Mouse (Mus musculus): ENCODE results near the gene Rnf43. TPM values are rescaled to one million over a fixed set of nuclear protein-coding genes. Genes with fewer than 3 reads are reported as not detected.

Rnf43 gene
- polyA plus RNA-seq, 1 experiment: 0.08 TPM

- H3K4me3 ChIP-seq (replicated peaks): no peak overlapping the region
- TF ChIP-seq TAL1 (IDR thresholded peaks at IDR 0.05; ENCODE audit: low read length): no peak
- TF ChIP-seq GATA1 (IDR thresholded peaks at IDR 0.05; ENCODE audit: low read length): no peak
- H3K27me3 ChIP-seq (ENCODE audit: control insufficient read depth): no peaks in the 10 kb centered on the region
- peaks cover 64% of the 10 kb centered on the region for H3K4me1 ChIP-seq (ENCODE audit: control insufficient read depth)
- H3K36me3 ChIP-seq (ENCODE audit: control insufficient read depth): peaks cover 6% of the 10 kb centered on the region
- H3K9me3 ChIP-seq (ENCODE audit: control insufficient read depth, low read length): peaks cover 6% of the 10 kb centered on the region
Observed at GRCm38 (mm10) chr11:87715999-87716398, 53.5 kb downstream of the Rnf43 start.

GRCm38 (mm10) chr11:87719526-87719925, 57.0 kb downstream of the Rnf43 start:
- peaks cover 71% of the 10 kb centered on the region for H3K4me1 ChIP-seq (ENCODE audit: control insufficient read depth)
- TF ChIP-seq TAL1 (IDR thresholded peaks at IDR 0.05; ENCODE audit: low read length): no peak
- TF ChIP-seq GATA1 (IDR thresholded peaks at IDR 0.05; ENCODE audit: low read length): no peak

GRCm38 (mm10) chr11:87720324-87720723, 57.8 kb downstream of the Rnf43 start:
- Histone ChIP-seq H3K4me3 (replicated peaks) (no peak overlapping the region), H3K9me3 (ENCODE audit: control insufficient read depth, low read length) (peaks cover 9% of the 10 kb centered on the region), H3K27me3 (ENCODE audit: control insufficient read depth) (no peaks in the 10 kb centered on the region), H3K36me3 (ENCODE audit: control insufficient read depth) (peaks cover 18% of the 10 kb centered on the region), H3K4me1 (ENCODE audit: control insufficient read depth) (peaks cover 73% of the 10 kb centered on the region)
- TF ChIP-seq GATA1 (IDR thresholded peaks at IDR 0.05; ENCODE audit: low read length): no peak
- no peak for TF ChIP-seq TAL1 (IDR thresholded peaks at IDR 0.05; ENCODE audit: low read length)

More at GRCm38 (mm10) chr11:87719526-87719925, 57.0 kb downstream of the Rnf43 start:
- peaks cover 9% of the 10 kb centered on the region for H3K9me3 ChIP-seq (ENCODE audit: control insufficient read depth, low read length)
- no peaks in the 10 kb centered on the region for H3K27me3 ChIP-seq (ENCODE audit: control insufficient read depth)
- no peak overlapping the region for H3K4me3 ChIP-seq (replicated peaks)
- peaks cover 16% of the 10 kb centered on the region for H3K36me3 ChIP-seq (ENCODE audit: control insufficient read depth)

- peaks cover 19% of the 10 kb centered on the region for H3K36me3 ChIP-seq (ENCODE audit: control insufficient read depth)
- peaks cover 73% of the 10 kb centered on the region for H3K4me1 ChIP-seq (ENCODE audit: control insufficient read depth)
Observed at GRCm38 (mm10) chr11:87720839-87721238, 58.3 kb downstream of the Rnf43 start.

GRCm38 (mm10) chr11:87722168-87722567, 59.6 kb downstream of the Rnf43 start:
- Histone ChIP-seq H3K4me1 (ENCODE audit: control insufficient read depth) (peaks cover 80% of the 10 kb centered on the region), H3K9me3 (ENCODE audit: control insufficient read depth, low read length) (peaks cover 9% of the 10 kb centered on the region), H3K27me3 (ENCODE audit: control insufficient read depth) (no peaks in the 10 kb centered on the region), H3K36me3 (ENCODE audit: control insufficient read depth) (peaks cover 25% of the 10 kb centered on the region), H3K4me3 (replicated peaks) (no peak overlapping the region)
- TF ChIP-seq GATA1 (IDR thresholded peaks at IDR 0.05; ENCODE audit: low read length): no peak
- TF ChIP-seq TAL1 (IDR thresholded peaks at IDR 0.05; ENCODE audit: low read length): no peak

More at GRCm38 (mm10) chr11:87720839-87721238, 58.3 kb downstream of the Rnf43 start:
- Histone ChIP-seq H3K4me3 (replicated peaks) (no peak overlapping the region), H3K27me3 (ENCODE audit: control insufficient read depth) (no peaks in the 10 kb centered on the region), H3K9me3 (ENCODE audit: control insufficient read depth, low read length) (peaks cover 9% of the 10 kb centered on the region)
- TF ChIP-seq TAL1 (IDR thresholded peaks at IDR 0.05; ENCODE audit: low read length): no peak
- TF ChIP-seq GATA1 (IDR thresholded peaks at IDR 0.05; ENCODE audit: low read length): no peak

- peaks cover 86% of the 10 kb centered on the region for H3K4me1 ChIP-seq (ENCODE audit: control insufficient read depth)
- no peak overlapping the region for H3K4me3 ChIP-seq (replicated peaks)
- H3K27me3 ChIP-seq (ENCODE audit: control insufficient read depth): no peaks in the 10 kb centered on the region
- H3K36me3 ChIP-seq (ENCODE audit: control insufficient read depth): peaks cover 30% of the 10 kb centered on the region
- TF ChIP-seq TAL1 (IDR thresholded peaks at IDR 0.05; ENCODE audit: low read length) (no peak), GATA1 (IDR thresholded peaks at IDR 0.05; ENCODE audit: low read length) (no peak)
- peaks cover 9% of the 10 kb centered on the region for H3K9me3 ChIP-seq (ENCODE audit: control insufficient read depth, low read length)
Observed at GRCm38 (mm10) chr11:87722891-87723290, 60.4 kb downstream of the Rnf43 start.

- no peak for TF ChIP-seq GATA1 (IDR thresholded peaks at IDR 0.05; ENCODE audit: low read length)
- no peak for TF ChIP-seq TAL1 (IDR thresholded peaks at IDR 0.05; ENCODE audit: low read length)
- Histone ChIP-seq H3K9me3 (ENCODE audit: control insufficient read depth, low read length) (peaks cover 3% of the 10 kb centered on the region; the same call in 1 of the 2 replicates), H3K27me3 (ENCODE audit: control insufficient read depth) (no peaks in the 10 kb centered on the region), H3K4me3 (replicated peaks) (peak overlapping the region; percentile 57), H3K4me1 (ENCODE audit: control insufficient read depth) (peaks cover 90% of the 10 kb centered on the region), H3K36me3 (ENCODE audit: control insufficient read depth) (peaks cover 35% of the 10 kb centered on the region)
Observed at GRCm38 (mm10) chr11:87725515-87725914, 63.0 kb downstream of the Rnf43 start.

GRCm38 (mm10) chr11:87725964-87726562, 63.5 kb downstream of the Rnf43 start:
- H3K9me3 ChIP-seq (ENCODE audit: control insufficient read depth, low read length): peaks cover 3% of the 10 kb centered on the region; the same call in 1 of the 2 replicates
- peaks cover 39% of the 10 kb centered on the region for H3K36me3 ChIP-seq (ENCODE audit: control insufficient read depth)
- H3K27me3 ChIP-seq (ENCODE audit: control insufficient read depth): no peaks in the 10 kb centered on the region
- TF ChIP-seq TAL1 (IDR thresholded peaks at IDR 0.05; ENCODE audit: low read length) (peak; percentile 81), GATA1 (IDR thresholded peaks at IDR 0.05; ENCODE audit: low read length) (peak; percentile 95)
- H3K4me1 ChIP-seq (ENCODE audit: control insufficient read depth): peaks cover 92% of the 10 kb centered on the region
- H3K4me3 ChIP-seq (replicated peaks): peak overlapping the region; percentile 57

GRCm38 (mm10) chr11:87727021-87727420, 64.5 kb downstream of the Rnf43 start:
- TF ChIP-seq GATA1 (IDR thresholded peaks at IDR 0.05; ENCODE audit: low read length) (no peak), TAL1 (IDR thresholded peaks at IDR 0.05; ENCODE audit: low read length) (no peak)
- Histone ChIP-seq H3K9me3 (ENCODE audit: control insufficient read depth, low read length) (peaks cover 3% of the 10 kb centered on the region; the same call in 1 of the 2 replicates), H3K4me3 (replicated peaks) (peak overlapping the region; percentile 57), H3K36me3 (ENCODE audit: control insufficient read depth) (peaks cover 49% of the 10 kb centered on the region), H3K27me3 (ENCODE audit: control insufficient read depth) (no peaks in the 10 kb centered on the region), H3K4me1 (ENCODE audit: control insufficient read depth) (peaks cover 96% of the 10 kb centered on the region)
